Mouse (Mus musculus) liver, postnatal 0 days (tissue): ENCODE measurements around the gene Tmem147. TPM values are rescaled to one million over a fixed set of nuclear protein-coding genes. Genes with fewer than 3 reads are reported as not detected.

Experiments used
- ATAC-seq: fragments of 200-750 bp; cut with Nextera tagmentation; 2 replicates; pipeline ENCODE4 v1.8.0; 2017; ENCODE audit warnings: mild to moderate bottlenecking, moderate library complexity
- DNase-seq: peaks from one replicate; pipeline ENCODE4 v3.0.0-alpha.2; 2016
- H3K27ac ChIP-seq: fragments of 300-500 bp; sonication (generic); 2 replicates; pipeline ENCODE4 v1.5.1; 2014; ENCODE audit warnings: antibody characterized with exemption, moderate library complexity, mild to moderate bottlenecking, low read depth
- H3K27me3 ChIP-seq: fragments of 300-500 bp; sonication (generic); 2 replicates; pipeline ENCODE4 v1.6.1; 2014; ENCODE audit warnings: low read length, control low read depth, mixed read lengths; ENCODE audit not compliant: insufficient read depth
- H3K36me3 ChIP-seq: fragments of 300-500 bp; sonication (generic); replicated peaks from 2 replicates; pipeline ENCODE4 v1.6.1; 2014; ENCODE audit warnings: mild to moderate bottlenecking, control low read depth, low read length, moderate library complexity, mixed read lengths; ENCODE audit not compliant: insufficient read depth
- H3K4me1 ChIP-seq: fragments of 300-500 bp; sonication (generic); 2 replicates; pipeline ENCODE4 v1.6.1; 2014; ENCODE audit warnings: antibody characterized with exemption, mild to moderate bottlenecking, control low read depth; ENCODE audit not compliant: insufficient read depth
- H3K4me2 ChIP-seq: fragments of 300-500 bp; sonication (generic); 2 replicates; pipeline ENCODE4 v1.6.1; 2014; ENCODE audit warnings: low read depth, mild to moderate bottlenecking, low read length, moderate library complexity, mixed read lengths
- H3K4me3 ChIP-seq: fragments of 300-500 bp; sonication (generic); 2 replicates; pipeline ENCODE4 v1.5.1; 2014; ENCODE audit warnings: low read depth, low read length
- H3K9ac ChIP-seq: fragments of 300-500 bp; sonication (generic); replicated peaks from 2 replicates; pipeline ENCODE4 v1.6.1; 2014; ENCODE audit warnings: mild to moderate bottlenecking, moderate library complexity
- H3K9me3 ChIP-seq: fragments of 300-500 bp; sonication (generic); 2 replicates; pipeline ENCODE4 v1.6.1; 2016; ENCODE audit warnings: mild to moderate bottlenecking, control low read depth, low read length, mixed read lengths
- CTCF ChIP-seq: sonication (generic); IDR thresholded peaks from 2 replicates; pipeline ENCODE4 v1.5.1; 2016; ENCODE audit warnings: antibody characterized with exemption, low read depth
- EP300 ChIP-seq: IDR thresholded peaks from 2 replicates; pipeline ENCODE4 v1.6.1; 2016; ENCODE audit warnings: antibody characterized with exemption, low read depth, mild to moderate bottlenecking
- WGBS: fragments of 180-500 bp; shearing (Covaris S2); extraction: QIAGEN DNeasy Blood & Tissue Kit; methylation state at CpG from one replicate; pipeline ENCODE4 v1.1.7; 2014; ENCODE audit not compliant: insufficient replicate concordance; 5-methylcytosine and 5-hydroxymethylcytosine counted together
- polyA plus RNA-seq: library from polyadenylated mRNA; unstranded; fragments of >200 nt; fragmentation: Nextera tagmentation; extraction: Ambion mirVana; gene quantifications from 2 replicates; pipeline ENCODE4 v1.2.1, GENCODE M21; 2015

Tmem147 gene
- polyA plus RNA-seq, 1 experiment from 2014 or later, result 158 TPM

GRCm38 (mm10) chr7:30688325-30688724 is 41.0 kb downstream of the Tmem147 start:
- Histone ChIP-seq H3K4me1 (peaks cover 10% of the 10 kb centered on the region), H3K36me3 (no peaks in the 10 kb centered on the region), H3K9me3 (no peaks in the 10 kb centered on the region), H3K4me2 (no peak overlapping the region), H3K4me3 (no peak overlapping the region), H3K9ac (no peak overlapping the region), H3K27ac (no peak overlapping the region), H3K27me3 (no peaks in the 10 kb centered on the region)
- no peak for ATAC-seq
- 80% methylated on average over 6 of the region's 6 CpGs for WGBS
- TF ChIP-seq EP300, result no peak
- TF ChIP-seq CTCF, result no peak
- DNase-seq, result no peak

- DNase-seq (no peak), ATAC-seq (no peak)
- Histone ChIP-seq H3K4me3 (no peak overlapping the region), H3K36me3 (no peaks in the 10 kb centered on the region), H3K4me1 (peaks cover 10% of the 10 kb centered on the region), H3K27me3 (no peaks in the 10 kb centered on the region), H3K9me3 (no peaks in the 10 kb centered on the region), H3K27ac (no peak overlapping the region), H3K4me2 (no peak overlapping the region), H3K9ac (no peak overlapping the region)
- TF ChIP-seq EP300 (no peak), CTCF (no peak)
- WGBS, result 32% methylated on average over 2 of the region's 2 CpGs
These were observed 45.9 kb downstream of the Tmem147 start for GRCm38 (mm10) chr7:30683425-30683824.

DNA sequence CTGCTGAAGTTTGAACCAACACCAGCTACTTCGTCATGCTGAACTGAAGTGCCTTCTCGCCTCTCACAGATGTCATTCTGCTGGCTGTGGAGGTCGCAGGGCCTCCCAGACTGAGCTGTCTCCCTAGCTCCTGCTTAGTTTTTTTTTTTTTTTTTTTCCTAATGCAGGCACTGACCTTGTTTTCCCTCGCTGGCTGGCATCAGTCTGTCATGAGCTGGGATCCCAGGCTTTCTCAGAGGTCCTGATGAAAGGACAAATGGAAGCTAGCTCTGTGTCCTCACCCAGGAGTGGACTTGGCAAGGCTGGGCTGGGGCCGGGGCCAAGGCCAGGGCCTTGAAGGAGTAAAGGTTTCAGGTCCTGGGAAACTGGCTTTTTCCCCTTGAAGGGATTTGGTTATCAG is 47.4 kb downstream of the Tmem147 start:
- no peak overlapping the region for H3K27ac ChIP-seq
- TF ChIP-seq EP300 (no peak), CTCF (no peak)
- no peak for ATAC-seq
- no peak for DNase-seq
- H3K4me3 ChIP-seq, result no peak overlapping the region
- H3K9me3 ChIP-seq, result no peaks in the 10 kb centered on the region
- peaks cover 4% of the 10 kb centered on the region; the same call in 1 of the 2 replicates for H3K4me1 ChIP-seq
- 77% methylated on average over 5 of the region's 5 CpGs for WGBS
- H3K4me2 ChIP-seq, result no peak overlapping the region
- no peaks in the 10 kb centered on the region for H3K36me3 ChIP-seq
- no peak overlapping the region for H3K9ac ChIP-seq
- H3K27me3 ChIP-seq, result no peaks in the 10 kb centered on the region

GRCm38 (mm10) chr7:30678263-30678975 is 50.9 kb downstream of the Tmem147 start:
- Histone ChIP-seq H3K27me3 (no peaks in the 10 kb centered on the region), H3K9me3 (no peaks in the 10 kb centered on the region), H3K4me1 (no peaks in the 10 kb centered on the region), H3K4me3 (no peak overlapping the region), H3K9ac (no peak overlapping the region), H3K36me3 (no peaks in the 10 kb centered on the region), H3K4me2 (no peak overlapping the region), H3K27ac (no peak overlapping the region)
- WGBS, result 67% methylated on average over 5 of the region's 5 CpGs
- TF ChIP-seq EP300, result no peak
- peak; percentile 40 for TF ChIP-seq CTCF
- DNase-seq, result no peak
- ATAC-seq, result no peak

Other genes with a start within 250 kb of the Tmem147 start
- 203 and 205 TPM in 2 replicates for gene Prodh2, start 235.9 kb downstream of the Tmem147 start, polyA plus RNA-seq
- gene Arhgap33, start 194.5 kb downstream of the Tmem147 start, polyA plus RNA-seq, result 1.0 and 1.1 TPM in 2 replicates
- 4.9 and 6.6 TPM in 2 replicates for gene Hspb6, start 177.4 kb downstream of the Tmem147 start, polyA plus RNA-seq
- 0.53 and 1.1 TPM in 2 replicates for gene Proser3, start 177.2 kb downstream of the Tmem147 start, polyA plus RNA-seq
- 16.0 and 18.9 TPM in 2 replicates for gene Lin37, start 169.7 kb downstream of the Tmem147 start, polyA plus RNA-seq
- 34.4 and 34.8 TPM in 2 replicates for gene U2af1l4, start 166.2 kb downstream of the Tmem147 start, polyA plus RNA-seq
- 1.5 and 1.8 TPM in 2 replicates for gene Gm49396, start 166.2 kb downstream of the Tmem147 start, polyA plus RNA-seq
- gene Psenen, start 165.9 kb downstream of the Tmem147 start, polyA plus RNA-seq, result 85.3 and 94.5 TPM in 2 replicates
- gene Igflr1, start 164.1 kb downstream of the Tmem147 start, polyA plus RNA-seq, result 0.52 and 1.2 TPM in 2 replicates
- gene Kmt2b, start 140.8 kb downstream of the Tmem147 start, polyA plus RNA-seq, result 1.9 and 3.1 TPM in 2 replicates
- 0.53 and 1.2 TPM in 2 replicates for gene Zbtb32, start 130.6 kb downstream of the Tmem147 start, polyA plus RNA-seq
- 0.07 and 0.14 TPM in 2 replicates for gene Upk1a, start 116.7 kb downstream of the Tmem147 start, polyA plus RNA-seq
- 995 and 998 TPM in 2 replicates for gene Cox6b1, start 103.4 kb downstream of the Tmem147 start, polyA plus RNA-seq
- gene Etv2, start 93.7 kb downstream of the Tmem147 start, polyA plus RNA-seq, result not detected in 2 replicates
- gene Rbm42, start 79.2 kb downstream of the Tmem147 start, polyA plus RNA-seq, result 41.8 and 43.3 TPM in 2 replicates
- gene Haus5, start 64.5 kb downstream of the Tmem147 start, polyA plus RNA-seq, result 11.4 and 13.0 TPM in 2 replicates
- gene Pmis2, start 57.9 kb downstream of the Tmem147 start, polyA plus RNA-seq, result not detected in 2 replicates
- 0.53 and 1.4 TPM in 2 replicates for gene 2200002J24Rik, start 30.6 kb downstream of the Tmem147 start, polyA plus RNA-seq
- 1.1 and 1.6 TPM in 2 replicates for gene Atp4a, start 17.3 kb downstream of the Tmem147 start, polyA plus RNA-seq
- gene Gapdhs, start 14.1 kb upstream of the Tmem147 start, polyA plus RNA-seq, result 0.12 TPM in 1 of 2 replicates, not detected in the other
- 0.69 and 0.77 TPM in 2 replicates for gene Sbsn, start 21.9 kb upstream of the Tmem147 start, polyA plus RNA-seq
- 1.5 and 1.8 TPM in 2 replicates for gene Dmkn, start 34.2 kb upstream of the Tmem147 start, polyA plus RNA-seq
- gene Krtdap, start 58.4 kb upstream of the Tmem147 start, polyA plus RNA-seq, result not detected in 2 replicates
- 1.6 and 2.1 TPM in 2 replicates for gene Ffar2, start 94.2 kb upstream of the Tmem147 start, polyA plus RNA-seq
- not detected in 2 replicates for gene Ffar3, start 126.6 kb upstream of the Tmem147 start, polyA plus RNA-seq
- 0.06 TPM in 1 of 2 replicates, not detected in the other for gene Ffar1, start 132.0 kb upstream of the Tmem147 start, polyA plus RNA-seq
- 1.5 and 2.2 TPM in 2 replicates for gene Cd22, start 150.8 kb upstream of the Tmem147 start, polyA plus RNA-seq
- gene Mag, start 185.3 kb upstream of the Tmem147 start, polyA plus RNA-seq, result 0.47 and 0.51 TPM in 2 replicates
- gene Hamp2, start 195.1 kb upstream of the Tmem147 start, polyA plus RNA-seq, result 0.49 TPM in 1 of 2 replicates, not detected in the other
- 142 and 248 TPM in 2 replicates for gene Hamp, start 214.5 kb upstream of the Tmem147 start, polyA plus RNA-seq
- gene Usf2, start 227.3 kb upstream of the Tmem147 start, polyA plus RNA-seq, result 11.6 and 12.0 TPM in 2 replicates
- gene Lsr, start 243.9 kb upstream of the Tmem147 start, polyA plus RNA-seq, result 28.2 and 33.7 TPM in 2 replicates
- gene Fam187b, start 244.2 kb upstream of the Tmem147 start, polyA plus RNA-seq, result 4.0 and 5.0 TPM in 2 replicates